Mouse (Mus musculus): ENCODE measurements around the gene Tmem91.

The Tmem91 gene

GRCm38 (mm10) chr7:25644631-25645030 lies 30.3 kb downstream of the Tmem91 start:
- in situ Hi-C loops (cut with MboI; ENCODE audit: unreplicated experiment in 2 of 2) = loop anchor here in 1 of 2 experiments (25.0 kb wide), 2 partner anchors 1082 to 1818 kb away; partner anchors contain the start of gene Sertad3

DNA sequence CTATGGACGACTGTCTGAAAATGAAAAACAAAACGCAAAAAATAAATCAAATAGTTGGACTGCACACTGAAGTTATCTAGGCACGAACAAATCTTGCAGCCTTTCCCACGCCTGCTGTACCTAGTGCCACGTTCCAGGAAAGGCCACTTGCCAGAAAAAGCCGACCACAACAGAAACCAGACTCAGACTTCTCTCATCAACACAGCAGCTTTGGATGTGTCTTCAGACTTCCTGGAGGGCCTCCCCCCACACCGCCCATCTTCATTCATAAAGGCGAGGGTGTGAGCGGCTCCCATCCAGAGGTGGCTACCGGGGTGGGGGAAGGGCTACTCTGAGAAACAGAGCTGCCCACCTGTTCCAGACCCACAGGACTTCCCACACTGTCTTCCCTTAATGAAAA lies 30.8 kb downstream of the Tmem91 start:
- in situ Hi-C loops (cut with MboI; ENCODE audit: unreplicated experiment in 2 of 2) = loop anchor here in 1 of 2 experiments (25.0 kb wide), 2 partner anchors 1082 to 1818 kb away; partner anchors contain the start of gene Sertad3

- in situ Hi-C loops (cut with MboI; ENCODE audit: unreplicated experiment in 2 of 2) = loop anchor here in 1 of 2 experiments (25.0 kb wide), 2 partner anchors 1077 to 1823 kb away; partner anchors contain the start of gene Sertad3
Measured at GRCm38 (mm10) chr7:25639754-25640153, 35.2 kb downstream of the Tmem91 start.

GRCm38 (mm10) chr7:25637099-25637498 lies 37.9 kb downstream of the Tmem91 start:
- in situ Hi-C loops (cut with MboI; ENCODE audit: unreplicated experiment in 2 of 2) = loop anchor here in 1 of 2 experiments (25.0 kb wide), 2 partner anchors 1075 to 1825 kb away; partner anchors contain the start of gene Sertad3

- in situ Hi-C loops (cut with MboI; ENCODE audit: unreplicated experiment in 2 of 2) = loop anchor here in 1 of 2 experiments (25.0 kb wide), 2 partner anchors 1074 to 1826 kb away; partner anchors contain the start of gene Sertad3
Measured at GRCm38 (mm10) chr7:25636373-25636772, 38.6 kb downstream of the Tmem91 start.

- in situ Hi-C loops (cut with MboI; ENCODE audit: unreplicated experiment in 2 of 2) = loop anchor here in 1 of 2 experiments (25.0 kb wide), 2 partner anchors 1070 to 1830 kb away; partner anchors contain the start of gene Sertad3
Measured at GRCm38 (mm10) chr7:25632679-25633078, 42.3 kb downstream of the Tmem91 start.

DNA sequence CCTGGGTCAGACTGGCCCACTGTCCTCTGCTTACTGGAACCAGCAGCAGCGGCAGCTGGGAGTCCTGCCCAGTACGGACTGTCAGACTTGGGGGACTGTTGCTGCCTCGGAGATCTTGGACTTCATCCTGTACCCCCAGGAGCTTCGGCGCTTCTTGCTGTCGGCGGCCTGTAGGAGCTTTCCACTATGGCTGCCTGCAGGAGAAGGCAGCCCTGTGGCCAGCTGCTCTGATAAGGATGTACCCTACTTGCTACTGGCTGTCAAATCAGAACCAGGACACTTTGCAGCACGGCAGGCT lies 46.7 kb downstream of the Tmem91 start:
- in situ Hi-C loops (cut with MboI; ENCODE audit: unreplicated experiment in 2 of 2) = loop anchor here in 1 of 2 experiments (10.0 to 25.0 kb wide), 3 partner anchors 87 to 1834 kb away; partner anchors contain the start of genes Ccdc97 and Sertad3

DNA sequence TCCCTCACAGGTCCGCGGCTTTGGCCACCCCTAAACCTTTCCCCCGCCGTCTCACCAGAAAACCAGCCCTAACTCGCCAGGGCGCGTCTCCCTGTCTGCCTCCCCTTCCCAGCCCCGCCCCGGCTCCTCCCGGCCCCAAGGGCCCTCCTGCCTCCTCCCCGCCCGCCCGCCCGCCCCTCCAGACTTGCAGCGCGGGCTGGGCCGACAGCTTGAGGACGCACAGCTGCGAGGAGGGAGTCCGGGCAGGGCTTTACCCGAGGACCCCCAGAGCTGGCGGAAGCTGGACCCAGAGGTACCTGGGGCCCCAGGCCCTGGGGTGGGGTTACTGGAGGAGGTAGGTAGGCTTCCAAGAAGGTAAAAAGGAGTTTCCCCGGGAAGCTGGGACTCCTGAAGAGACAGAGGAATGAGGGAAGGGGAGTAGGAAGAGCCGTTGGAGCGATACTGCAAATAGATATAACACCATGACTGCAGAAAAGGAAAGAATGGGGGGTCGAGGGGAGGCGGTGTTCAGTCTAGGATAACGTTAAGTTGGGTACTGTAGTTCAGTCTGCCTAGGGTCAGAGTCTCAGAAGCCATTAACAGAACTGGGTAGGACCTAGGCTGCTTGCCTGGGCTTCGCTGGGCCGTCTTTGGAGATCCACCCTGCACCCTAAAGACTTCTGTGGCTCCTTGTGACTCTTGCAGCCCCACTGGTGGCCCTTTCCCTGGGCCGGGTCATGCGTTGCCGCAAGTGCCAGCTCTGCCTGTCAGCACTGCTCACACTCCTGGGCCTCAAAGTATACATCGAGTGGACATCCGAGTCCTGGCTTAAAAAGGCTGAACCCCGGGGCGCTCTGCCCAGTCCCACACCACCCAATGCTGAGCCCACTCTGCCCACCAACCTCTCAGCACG lies 47.3 kb downstream of the Tmem91 start:
- in situ Hi-C loops (cut with MboI; ENCODE audit: unreplicated experiment in 2 of 2) = loop anchor here in 1 of 2 experiments (10.0 to 25.0 kb wide), 3 partner anchors 87 to 1835 kb away; partner anchors contain the start of genes Ccdc97 and Sertad3

GRCm38 (mm10) chr7:25626509-25627430 lies 48.2 kb downstream of the Tmem91 start, which contains the start of gene B3gnt8:
Gene B3gnt8 (plus strand): TSS chr7:25626654.
- in situ Hi-C loops (cut with MboI; ENCODE audit: unreplicated experiment in 2 of 2) = loop anchor here in 1 of 2 experiments (10.0 to 25.0 kb wide), 3 partner anchors 88 to 1836 kb away; partner anchors contain the start of genes Ccdc97 and Sertad3

- in situ Hi-C loops (cut with MboI; ENCODE audit: unreplicated experiment in 2 of 2) = loop anchor here in 1 of 2 experiments (10.0 to 25.0 kb wide), 3 partner anchors 89 to 1837 kb away; partner anchors contain the start of genes Ccdc97 and Sertad3
Measured at GRCm38 (mm10) chr7:25625594-25626250, 49.2 kb downstream of the Tmem91 start.

- in situ Hi-C loops (cut with MboI; ENCODE audit: unreplicated experiment in 2 of 2) = loop anchor here (5.0 to 25.0 kb wide), 5 partner anchors 32 to 1837 kb away; partner anchors contain the start of genes Bckdha (in 2 of the 2), Exosc5 (in 2 of the 2), B9d2 (in 1 of the 2) and Ccdc97 (in 1 of the 2)
Measured at GRCm38 (mm10) chr7:25624851-25625250, 50.1 kb downstream of the Tmem91 start.

- in situ Hi-C loops (cut with MboI; ENCODE audit: unreplicated experiment in 2 of 2) = loop anchor here (5.0 to 10.0 kb wide), 3 partner anchors 33 to 91 kb away; partner anchors contain the start of genes Bckdha (in 2 of the 2), Exosc5 (in 2 of the 2), B9d2 (in 1 of the 2) and Ccdc97 (in 1 of the 2)
Measured at GRCm38 (mm10) chr7:25623857-25624370, 51.1 kb downstream of the Tmem91 start.

- in situ Hi-C loops (cut with MboI; ENCODE audit: unreplicated experiment in 2 of 2) = loop anchor here (5.0 to 10.0 kb wide), 3 partner anchors 37 to 94 kb away; partner anchors contain the start of genes Bckdha (in 2 of the 2), Exosc5 (in 2 of the 2), B9d2 (in 1 of the 2) and Ccdc97 (in 1 of the 2)
Measured at GRCm38 (mm10) chr7:25620751-25621150, 54.2 kb downstream of the Tmem91 start.

GRCm38 (mm10) chr7:25620101-25620500 lies 54.9 kb downstream of the Tmem91 start:
- in situ Hi-C loops (cut with MboI; ENCODE audit: unreplicated experiment in 2 of 2) = loop anchor here (5.0 to 10.0 kb wide), 3 partner anchors 37 to 95 kb away; partner anchors contain the start of genes Bckdha (in 2 of the 2), Exosc5 (in 2 of the 2), B9d2 (in 1 of the 2) and Ccdc97 (in 1 of the 2)

DNA sequence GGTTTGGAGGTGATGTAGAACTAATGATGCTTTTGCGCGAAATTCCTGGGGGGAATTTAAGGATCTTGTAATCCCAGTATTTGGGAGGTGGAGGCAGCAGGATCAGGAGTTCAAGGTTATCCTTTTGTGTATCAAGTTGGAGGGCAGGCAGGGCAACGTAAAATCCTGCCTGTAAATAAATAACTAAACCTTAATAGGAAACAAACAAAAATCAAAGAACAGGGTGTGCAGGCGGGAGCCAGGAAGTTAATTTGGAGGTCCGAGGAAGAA lies 55.3 kb downstream of the Tmem91 start:
- in situ Hi-C loops (cut with MboI; ENCODE audit: unreplicated experiment in 2 of 2) = no loop called here

Data from v-Abl transformed pro-B cells (cell line).